Mouse (Mus musculus) WW6 (cell line): Measurements from ENCODE around the gene Hist1h4f.

Experiments
- DNase-seq: peaks from one replicate; pipeline ENCODE4 v3.0.0-alpha.2; 2013; ENCODE audit warnings: low read depth, low spot score

The Hist1h4f gene

DNA sequence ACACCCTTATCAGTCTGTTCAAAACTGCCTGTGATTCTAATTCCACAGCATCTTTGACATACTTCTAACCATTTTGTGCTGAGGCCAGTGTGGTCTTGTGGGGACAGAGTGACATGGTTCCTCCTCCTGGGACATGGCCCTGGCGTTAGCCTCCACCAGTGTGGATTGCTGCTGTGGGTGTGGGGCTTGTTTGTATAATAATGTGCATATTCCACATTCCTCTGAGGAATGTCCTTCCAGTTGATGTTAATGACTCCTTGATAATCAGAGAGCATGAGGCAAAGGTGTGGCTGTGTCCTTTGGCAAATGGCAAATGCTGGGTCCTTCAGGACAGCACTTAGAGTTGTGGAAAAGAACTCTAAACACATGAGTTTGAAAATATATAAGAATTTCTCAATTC lies 37.9 kb downstream of the Hist1h4f start:
- DNase-seq = no peak

DNA sequence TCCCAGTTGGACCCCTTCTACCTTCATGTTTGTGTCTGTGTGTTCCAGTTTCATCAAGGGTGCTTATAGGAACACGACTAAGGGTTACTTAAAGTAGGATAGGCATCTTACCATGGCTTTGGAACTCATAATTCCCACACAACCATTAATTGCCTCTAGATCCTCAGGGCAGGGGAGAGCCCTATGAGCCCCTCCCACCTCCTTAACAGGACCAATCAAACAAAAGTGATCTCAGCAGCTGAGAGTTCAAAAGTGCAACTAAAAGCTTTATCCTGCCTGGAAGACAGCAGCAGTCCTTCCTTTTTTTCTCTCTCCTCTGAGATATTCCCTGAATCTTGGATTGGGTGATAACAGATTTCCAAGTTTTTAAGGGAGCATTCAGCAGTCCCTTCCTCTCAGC lies 41.3 kb downstream of the Hist1h4f start:
- DNase-seq = no peak

DNA sequence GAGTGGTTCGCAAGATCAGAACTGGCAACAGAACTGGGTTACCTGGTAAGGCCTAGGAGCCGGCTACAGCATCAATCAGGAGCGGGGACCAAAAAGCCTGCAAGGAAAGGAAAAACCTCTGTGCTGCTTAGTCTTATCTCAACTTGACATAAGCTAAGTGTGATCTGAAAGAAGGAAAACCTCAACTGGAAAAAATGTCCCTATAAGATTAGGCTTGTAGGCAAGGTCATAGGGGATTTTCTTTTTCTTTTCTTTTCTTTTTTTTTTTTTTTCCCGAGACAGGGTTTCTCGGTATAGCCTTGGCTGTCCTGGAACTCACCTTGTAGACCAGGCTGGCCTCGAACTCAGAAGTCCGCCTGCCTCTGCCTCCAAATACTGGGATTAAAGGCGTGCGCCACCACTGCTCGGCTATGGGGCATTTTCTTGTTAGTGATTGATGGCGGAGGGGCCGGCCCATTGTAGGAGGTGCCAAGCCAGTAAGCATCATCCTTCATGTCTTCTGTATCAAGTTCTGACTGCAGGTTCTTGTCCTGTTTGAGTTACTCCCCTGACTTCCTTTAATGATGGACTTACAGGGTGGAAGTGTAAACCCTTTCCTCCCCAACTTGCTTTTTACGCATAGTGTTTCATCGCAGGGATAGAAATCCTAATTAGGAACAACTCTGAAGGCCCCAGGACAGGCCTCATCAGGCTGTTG lies 44.5 kb downstream of the Hist1h4f start:
- DNase-seq = no peak

DNA sequence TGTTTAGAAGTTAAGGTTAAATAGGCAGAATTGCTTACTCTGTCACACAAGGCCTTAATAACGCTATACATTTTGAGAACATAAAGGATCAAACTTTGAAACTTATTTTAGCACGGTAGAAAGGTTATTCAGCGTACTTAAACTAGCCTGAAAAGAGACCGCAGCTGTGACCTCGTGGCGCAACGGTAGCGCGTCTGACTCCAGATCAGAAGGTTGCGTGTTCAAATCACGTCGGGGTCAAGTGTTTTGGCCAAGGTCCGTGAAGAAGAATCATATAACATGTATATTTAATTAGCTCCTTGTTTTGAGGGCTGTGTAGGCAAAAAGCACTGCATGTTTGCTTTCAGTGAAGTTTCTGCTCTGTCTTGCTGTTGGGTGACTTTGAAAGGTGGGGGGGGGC lies 45.1 kb downstream of the Hist1h4f start:
- DNase-seq = no peak

DNA sequence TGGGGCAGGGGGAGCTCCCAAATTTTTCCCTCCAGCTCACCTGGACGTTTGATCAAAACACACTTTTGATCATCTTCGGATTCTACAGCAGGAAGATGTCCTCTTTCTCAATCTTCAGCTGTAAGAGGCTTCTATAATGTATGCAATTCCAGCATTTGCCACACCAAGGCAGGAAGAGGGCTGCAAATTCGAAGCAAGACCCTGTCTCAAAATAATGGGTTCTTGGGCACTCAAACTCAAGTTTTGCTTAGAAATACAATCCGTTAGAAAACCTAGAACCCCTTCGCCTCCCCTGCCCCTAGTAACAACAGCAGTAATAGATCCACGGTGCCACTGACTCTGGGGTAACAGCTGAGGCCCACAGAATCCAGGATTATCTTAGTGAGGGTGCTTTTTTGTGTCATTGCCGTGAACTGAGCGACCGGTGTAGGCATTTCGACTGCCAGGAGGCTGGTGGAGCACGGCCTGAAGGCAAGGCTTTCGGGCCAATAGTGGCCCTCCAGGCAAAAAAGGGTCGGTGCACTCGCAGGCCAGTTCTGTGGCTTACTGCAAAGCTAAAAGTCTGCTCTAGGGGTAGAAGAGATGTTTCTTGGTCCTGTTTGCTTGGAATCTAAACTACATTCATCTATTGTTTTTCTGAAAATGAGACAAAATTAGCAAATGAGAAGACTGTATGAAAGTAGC lies 45.6 kb downstream of the Hist1h4f start:
- DNase-seq = no peak

DNA sequence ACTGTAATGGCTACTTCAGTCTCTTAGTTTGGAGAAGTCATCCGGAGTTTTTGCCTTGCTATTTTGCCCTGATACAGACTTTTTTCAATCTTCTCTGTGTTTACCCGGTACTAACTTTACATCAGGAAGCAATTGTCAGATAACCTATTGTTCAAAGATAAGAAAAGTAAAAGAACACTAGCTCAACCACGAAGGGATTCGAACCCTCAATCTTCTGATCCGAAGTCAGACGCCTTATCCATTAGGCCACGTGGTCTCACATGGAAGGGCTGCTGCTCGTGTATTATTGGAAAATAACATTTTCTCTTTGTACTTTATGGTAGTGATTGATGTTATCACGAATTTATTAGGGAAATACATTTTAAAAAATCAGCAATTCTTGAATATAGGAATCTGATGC lies 47.7 kb downstream of the Hist1h4f start:
- no peak for DNase-seq

DNA sequence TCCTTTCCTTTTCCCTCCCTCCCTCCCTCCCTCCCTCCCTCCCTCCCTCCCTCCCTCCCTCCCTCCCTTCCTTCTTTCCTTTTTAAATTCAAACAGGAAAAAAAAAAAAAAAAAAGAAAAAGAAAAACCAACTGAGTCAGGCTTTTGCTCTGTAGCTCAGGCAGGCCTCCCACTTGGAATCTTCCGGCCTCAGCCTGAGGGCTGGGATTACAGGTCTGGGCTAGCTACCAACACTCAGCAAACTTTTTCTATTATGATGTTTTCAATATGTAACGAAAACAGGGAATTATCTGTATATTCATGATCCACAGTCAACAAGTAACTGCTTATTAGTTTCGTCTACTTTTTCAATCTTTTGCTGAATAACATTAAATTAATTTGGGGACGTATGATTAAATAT lies 48.5 kb downstream of the Hist1h4f start:
- DNase-seq = no peak

DNA sequence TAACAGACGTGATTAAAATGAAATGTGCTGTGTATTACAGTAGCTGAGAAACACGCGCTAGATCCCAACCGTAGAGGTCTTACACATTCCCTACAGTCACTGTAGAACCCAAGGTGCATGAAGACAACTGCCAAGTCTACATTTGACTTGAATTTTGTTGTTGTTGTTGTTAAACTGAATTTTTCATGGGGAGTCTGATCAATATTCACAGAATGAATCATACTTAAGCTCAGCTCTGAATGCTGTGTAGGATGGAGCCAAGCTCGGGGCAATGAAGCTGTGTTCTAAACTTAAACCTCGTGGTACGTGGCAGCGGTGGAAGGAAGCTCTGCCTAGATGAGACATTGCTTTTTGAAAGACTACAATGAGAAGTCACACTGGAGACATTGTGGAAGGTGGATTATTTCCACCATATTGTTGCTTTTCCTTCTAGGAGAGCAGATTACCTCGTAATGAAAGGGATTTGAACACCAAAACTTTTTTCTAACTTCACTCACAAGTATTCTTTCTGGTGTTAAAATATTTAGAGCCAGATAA lies 49.3 kb downstream of the Hist1h4f start:
- no peak for DNase-seq

DNA sequence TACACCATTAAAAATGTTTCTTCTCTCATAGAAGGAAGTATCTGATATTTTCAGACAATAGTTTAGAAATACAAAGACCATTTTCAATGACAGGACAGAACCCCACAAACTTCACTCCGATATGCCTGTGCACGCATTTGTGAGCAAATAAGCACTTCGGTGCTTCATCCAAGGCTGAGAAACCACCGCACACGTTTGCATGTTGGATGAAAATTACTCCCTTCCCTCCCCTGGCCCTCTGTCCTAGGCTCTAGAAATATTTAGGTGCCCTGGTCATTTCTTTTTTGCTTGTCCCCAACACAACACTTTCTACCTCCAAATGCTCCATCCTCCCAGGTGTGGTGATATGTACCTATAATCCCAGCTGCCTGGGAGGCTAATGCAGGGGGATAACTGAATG lies 49.9 kb downstream of the Hist1h4f start:
- no peak for DNase-seq
